Mouse (Mus musculus) ovary, postnatal 14 days (tissue): ENCODE results near the gene Gm21256.
"Not testable (repeated sequence)": the region's sequence is repeated elsewhere in the genome, so short reads cannot be mapped to it uniquely, and the experiment has no call there.

Source experiments
- DNase-seq: peaks from one replicate; pipeline ENCODE4 v3.0.0; 2022; ENCODE audit warnings: low spot score

The Gm21256 gene

GRCm38 (mm10) chrY:47450660-47451059 lies at the start of gene Gm21256:
TSS of gene Gm21256 (plus strand) at chrY:47450960.
- not testable (repeated sequence) for DNase-seq
